Mouse (Mus musculus): ENCODE measurements around the gene Gprc5d.

DNA sequence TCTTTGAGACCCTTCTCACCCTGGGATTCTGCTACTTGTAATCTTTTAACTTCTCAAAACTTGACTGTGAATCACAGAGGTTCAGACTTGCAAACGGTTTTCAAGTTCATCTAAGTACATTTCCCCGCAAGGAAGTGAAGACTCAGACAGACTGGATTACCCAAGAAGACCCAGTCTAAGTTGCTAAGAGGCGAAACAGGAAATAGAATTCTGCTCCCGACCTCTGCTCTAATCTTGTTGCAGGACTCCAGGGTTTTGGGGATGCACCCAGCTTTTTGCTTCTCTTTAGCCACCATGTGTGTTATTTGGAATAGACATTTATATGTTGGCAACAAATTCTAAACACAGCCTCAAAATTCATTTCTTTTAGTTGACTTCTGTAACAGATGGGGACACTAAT is 43.3 kb upstream of the Gprc5d start:
- TF ChIP-seq ZKSCAN1 (IDR thresholded peaks at IDR 0.05; ENCODE audit: borderline replicate concordance, low read depth, low read length) (no peak), RAD21 (IDR thresholded peaks at IDR 0.05; ENCODE audit: low read depth, low read length) (no peak), POLR2A (IDR thresholded peaks at IDR 0.05; ENCODE audit: low read depth, low read length) (no peak)
